Mouse (Mus musculus) kidney, adult 2 months (tissue): ENCODE data around the gene Slfn9.

Source experiments
- CTCF ChIP-seq: fragments of 200-500 bp; conservative IDR thresholded peaks from 2 replicates; pipeline ENCODE4 v1.5.1; 2011; ENCODE audit warnings: low read depth, mild to moderate bottlenecking, control low read depth, low read length, moderate library complexity, mixed read lengths; ENCODE audit not compliant: insufficient read depth, insufficient read length
- POLR2A ChIP-seq: fragments of 200-500 bp; IDR thresholded peaks from one replicate; pipeline ENCODE4 v1.6.1; 2011; ENCODE audit warnings: low read depth, low read length, control low read depth

- no peak for TF ChIP-seq CTCF
- no peak for TF ChIP-seq POLR2A
These were observed 29.0 kb upstream of the Slfn9 start, which contains the start of gene Slfn8 for GRCm38 (mm10) chr11:83020621-83021020.
